Mouse (Mus musculus): ENCODE data around the gene Crtc1.
A peak's percentile ranks its signal among the peaks of the same experiment; 100 is the strongest.

The Crtc1 gene

GRCm38 (mm10) chr8:70439055-70439847 lies at the start of gene Crtc1:
TSS of gene Crtc1 (minus strand) at chr8:70439579.
- peak; percentile 98 for DNase-seq

- DNase-seq, result no peak
Measured at GRCm38 (mm10) chr8:70488931-70489470, 49.6 kb upstream of the Crtc1 start.

- DNase-seq, result peak; percentile 68
Measured at GRCm38 (mm10) chr8:70487993-70488796, 48.8 kb upstream of the Crtc1 start.

GRCm38 (mm10) chr8:70486941-70487520 lies 47.7 kb upstream of the Crtc1 start, which contains the start of gene Tmem59l:
TSS of gene Tmem59l (minus strand) at chr8:70487358.
- DNase-seq, result peak; percentile 82

- DNase-seq, result peak; percentile 81
Measured at GRCm38 (mm10) chr8:70486191-70486681, 46.9 kb upstream of the Crtc1 start.

- DNase-seq, result no peak
Measured at GRCm38 (mm10) chr8:70482943-70483342, 43.6 kb upstream of the Crtc1 start.

- DNase-seq, result no peak
Measured at GRCm38 (mm10) chr8:70481908-70482307, 42.5 kb upstream of the Crtc1 start.

- peak; percentile 77 for DNase-seq
Measured at GRCm38 (mm10) chr8:70477269-70477982, 38.0 kb upstream of the Crtc1 start.

- DNase-seq, result peak; percentile 97
Measured at GRCm38 (mm10) chr8:70476333-70477268, 37.2 kb upstream of the Crtc1 start, which contains the start of gene Klhl26. TSS of gene Klhl26 (minus strand) at chr8:70476968.

- peak; percentile 75 for DNase-seq
Measured at GRCm38 (mm10) chr8:70471856-70472255, 32.5 kb upstream of the Crtc1 start.

- DNase-seq, result no peak
Measured at GRCm38 (mm10) chr8:70469938-70470337, 30.6 kb upstream of the Crtc1 start.

GRCm38 (mm10) chr8:70469295-70469916 lies 30.0 kb upstream of the Crtc1 start:
- no peak for DNase-seq

GRCm38 (mm10) chr8:70468733-70469132 lies 29.4 kb upstream of the Crtc1 start:
- no peak for DNase-seq

GRCm38 (mm10) chr8:70467907-70468306 lies 28.5 kb upstream of the Crtc1 start:
- DNase-seq, result no peak

- DNase-seq, result no peak
Measured at GRCm38 (mm10) chr8:70467229-70467725, 27.9 kb upstream of the Crtc1 start.

- no peak for DNase-seq
Measured at GRCm38 (mm10) chr8:70466771-70467170, 27.4 kb upstream of the Crtc1 start.

GRCm38 (mm10) chr8:70466305-70466704 lies 26.9 kb upstream of the Crtc1 start:
- no peak for DNase-seq

GRCm38 (mm10) chr8:70465701-70466100 lies 26.3 kb upstream of the Crtc1 start:
- no peak for DNase-seq

GRCm38 (mm10) chr8:70464162-70464561 lies 24.8 kb upstream of the Crtc1 start:
- no peak for DNase-seq

- no peak for DNase-seq
Measured at GRCm38 (mm10) chr8:70463306-70463705, 23.9 kb upstream of the Crtc1 start.

- DNase-seq, result no peak
Measured at GRCm38 (mm10) chr8:70462516-70462813, 23.1 kb upstream of the Crtc1 start.

All from cerebellum, adult 9-11 months (tissue).